Mouse (Mus musculus): ENCODE data around the gene Ints14.
"Not testable (repeated sequence)": the region's sequence is repeated elsewhere in the genome, so short reads cannot be mapped to it uniquely, and the experiment has no call there.

Gene Ints14

GRCm38 (mm10) chr9:65020991-65021886, 60.5 kb downstream of the Ints14 start, which contains the start of gene Hacd3:
Hacd3 (minus strand) TSS chr9:65021693.
- peak; percentile 93 for DNase-seq

GRCm38 (mm10) chr9:65021887-65022579, 61.3 kb downstream of the Ints14 start:
- DNase-seq, result no peak

- no peak for DNase-seq
Observed at GRCm38 (mm10) chr9:65022580-65023135, 62.0 kb downstream of the Ints14 start.

GRCm38 (mm10) chr9:65023447-65023846, 62.7 kb downstream of the Ints14 start:
- no peak for DNase-seq

- DNase-seq, result no peak
Observed at GRCm38 (mm10) chr9:65027241-65027640, 66.5 kb downstream of the Ints14 start.

- DNase-seq, result no peak
Observed at GRCm38 (mm10) chr9:65028313-65028712, 67.6 kb downstream of the Ints14 start.

- not testable (repeated sequence) for DNase-seq
Observed at GRCm38 (mm10) chr9:65031355-65031754, 70.7 kb downstream of the Ints14 start.

GRCm38 (mm10) chr9:65031894-65032268, 71.2 kb downstream of the Ints14 start:
- DNase-seq, result no peak

GRCm38 (mm10) chr9:65032269-65033108, 71.8 kb downstream of the Ints14 start, which contains the start of gene Dpp8:
Dpp8 (plus strand) TSS chr9:65032414.
- DNase-seq, result peak; percentile 94

GRCm38 (mm10) chr9:65036456-65036855, 75.8 kb downstream of the Ints14 start:
- DNase-seq, result peak; percentile 54
